Mouse (Mus musculus) G1E (cell line): ENCODE measurements at regions not wholly inside any gene's neighbourhood (a gene's known extent, or its start where the extent isn't known, plus 50 kb on each side); places are given as distances from the start of the nearest gene placed in this dataset.

ENCODE experiments used
- CTCF ChIP-seq: IDR thresholded peaks from 2 replicates; pipeline ENCODE4 v1.5.1; 2012; ENCODE audit warnings: low read depth, low read length, inconsistent platforms, mixed read lengths
- GATA1 ChIP-seq: IDR thresholded peaks from 2 replicates; pipeline ENCODE4 v1.6.1; 2012; ENCODE audit warnings: borderline replicate concordance, low read length, inconsistent platforms, mixed read lengths
- GATA2 ChIP-seq: IDR thresholded peaks from 2 replicates; pipeline ENCODE4 v1.6.1; 2012; ENCODE audit warnings: low read depth, low read length, inconsistent platforms, borderline replicate concordance
- POLR2AphosphoS5 ChIP-seq: IDR thresholded peaks from 2 replicates; pipeline ENCODE4 v1.6.1; 2012; ENCODE audit warnings: low read depth, low read length, inconsistent platforms; ENCODE audit not compliant: insufficient replicate concordance
- TAL1 ChIP-seq: conservative IDR thresholded peaks from 2 replicates; pipeline ENCODE4 v1.6.1; 2012; ENCODE audit warnings: low read depth, low read length, inconsistent platforms, mixed read lengths

DNA sequence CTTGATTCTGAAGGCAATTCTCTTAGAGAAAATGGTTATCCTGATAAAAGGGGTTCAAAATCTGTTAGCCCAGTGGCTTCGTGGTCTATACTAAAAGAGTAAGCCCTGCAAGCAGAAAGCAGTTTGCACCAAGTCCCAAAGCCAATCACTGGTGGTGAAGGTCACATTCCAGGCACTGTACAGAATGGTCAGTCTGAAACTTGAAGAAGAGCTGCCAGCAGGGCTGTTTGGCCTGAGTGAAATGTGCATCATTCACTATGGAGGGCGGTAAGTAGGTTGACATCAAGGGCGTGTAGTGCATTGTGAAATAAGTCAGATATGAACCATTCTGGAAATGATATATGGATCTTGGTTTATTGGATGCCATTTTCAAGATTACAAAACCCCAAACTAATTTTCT, 136.9 kb upstream of the 4930412O13Rik start:
- TF ChIP-seq GATA2 (no peak), CTCF (no peak), TAL1 (no peak), GATA1 (no peak), POLR2AphosphoS5 (no peak)
